Mouse (Mus musculus) hindbrain, embryonic 12.5 days (tissue): ENCODE data around the gene Sipa1l3. TPM values are rescaled to one million over a fixed set of nuclear protein-coding genes. Genes with fewer than 3 reads are reported as not detected.

Experiments used
- ATAC-seq: fragments of 200-750 bp; cut with Nextera tagmentation; 2 replicates; pipeline ENCODE4 v1.8.0; 2017; ENCODE audit warnings: moderate TSS enrichment; ENCODE audit not compliant: low FRiP score
- H3K27ac ChIP-seq: fragments of 300-500 bp; sonication (generic); 2 replicates; pipeline ENCODE4 v1.5.1; 2016; ENCODE audit warnings: mild to moderate bottlenecking
- H3K27me3 ChIP-seq: fragments of 300-500 bp; sonication (generic); 2 replicates; pipeline ENCODE4 v1.6.1; 2016; ENCODE audit warnings: mild to moderate bottlenecking
- H3K36me3 ChIP-seq: fragments of 300-500 bp; sonication (generic); 2 replicates; pipeline ENCODE4 v1.6.1; 2016; ENCODE audit warnings: mild to moderate bottlenecking
- H3K4me1 ChIP-seq: fragments of 300-500 bp; sonication (generic); 2 replicates; pipeline ENCODE4 v1.6.1; 2016
- H3K4me2 ChIP-seq: fragments of 300-500 bp; sonication (generic); replicated peaks from 2 replicates; pipeline ENCODE4 v1.6.1; 2016; ENCODE audit warnings: mild to moderate bottlenecking
- H3K4me3 ChIP-seq: fragments of 300-500 bp; sonication (generic); 2 replicates; pipeline ENCODE4 v1.5.1; 2016; ENCODE audit warnings: mild to moderate bottlenecking
- H3K9ac ChIP-seq: fragments of 300-500 bp; sonication (generic); 2 replicates; pipeline ENCODE4 v1.6.1; 2016; ENCODE audit warnings: mild to moderate bottlenecking, moderate library complexity
- H3K9me3 ChIP-seq: fragments of 300-500 bp; sonication (generic); replicated peaks from 2 replicates; pipeline ENCODE4 v1.6.1; 2016; ENCODE audit warnings: mild to moderate bottlenecking
- WGBS: fragments of 180-500 bp; shearing (Covaris S2); methylation state at CpG from one replicate; pipeline ENCODE4 v1.1.7; 2016; 5-methylcytosine and 5-hydroxymethylcytosine counted together
- polyA plus RNA-seq: library from polyadenylated mRNA; unstranded; fragments of >200 nt; fragmentation: Nextera tagmentation; extraction: Ambion mirVana; gene quantifications from 2 replicates; pipeline ENCODE4 v1.2.1, GENCODE M21; 2016

Sipa1l3 gene
- polyA plus RNA-seq, 1 experiment from 2014 or later = 15.9 TPM

GRCm38 (mm10) chr7:29503616-29504015 lies 14.8 kb downstream of the Sipa1l3 start:
- H3K9me3 ChIP-seq = no peaks in the 10 kb centered on the region
- no peaks in the 10 kb centered on the region for H3K27me3 ChIP-seq
- 65% methylated on average over 6 of the region's 6 CpGs for WGBS
- H3K27ac ChIP-seq = no peak overlapping the region
- no peak overlapping the region for H3K4me2 ChIP-seq
- H3K36me3 ChIP-seq = no peaks in the 10 kb centered on the region
- ATAC-seq = no peak
- H3K4me3 ChIP-seq = no peak overlapping the region
- H3K9ac ChIP-seq = no peak overlapping the region
- peaks cover 30% of the 10 kb centered on the region for H3K4me1 ChIP-seq

- Histone ChIP-seq H3K9ac (no peak overlapping the region), H3K4me3 (no peak overlapping the region), H3K36me3 (no peaks in the 10 kb centered on the region), H3K4me1 (peaks cover 41% of the 10 kb centered on the region), H3K27me3 (0 out of 2 replicates have a peak, but pooled peaks cover 3% of the 10 kb centered on the region), H3K27ac (no peak overlapping the region), H3K4me2 (no peak overlapping the region), H3K9me3 (no peaks in the 10 kb centered on the region)
- ATAC-seq = no peak
- 94% methylated on average over 9 of the region's 9 CpGs for WGBS
These were observed 17.2 kb downstream of the Sipa1l3 start for GRCm38 (mm10) chr7:29501214-29501613.

- no peak overlapping the region for H3K9ac ChIP-seq
- H3K27ac ChIP-seq = no peak overlapping the region
- no peak for ATAC-seq
- peaks cover 28% of the 10 kb centered on the region for H3K4me1 ChIP-seq
- H3K27me3 ChIP-seq = 0 out of 2 replicates have a peak, but pooled peaks cover 3% of the 10 kb centered on the region
- no peak overlapping the region for H3K4me2 ChIP-seq
- no peaks in the 10 kb centered on the region for H3K36me3 ChIP-seq
- H3K4me3 ChIP-seq = no peak overlapping the region
- WGBS = 81% methylated on average over 6 of the region's 6 CpGs
- no peaks in the 10 kb centered on the region for H3K9me3 ChIP-seq
These were observed 19.4 kb downstream of the Sipa1l3 start for GRCm38 (mm10) chr7:29499071-29499470.

GRCm38 (mm10) chr7:29496953-29497590 lies 21.4 kb downstream of the Sipa1l3 start:
- Histone ChIP-seq H3K9me3 (no peaks in the 10 kb centered on the region), H3K27ac (peak overlapping the region; percentile 60; the same call in 1 of the 2 replicates), H3K4me1 (peaks cover 21% of the 10 kb centered on the region), H3K9ac (no peak overlapping the region), H3K36me3 (no peaks in the 10 kb centered on the region), H3K4me2 (peak overlapping the region; percentile 8; the same call in 1 of the 2 replicates), H3K4me3 (no peak overlapping the region), H3K27me3 (0 out of 2 replicates have a peak, but pooled peaks cover 10% of the 10 kb centered on the region)
- peak; percentile 73 for ATAC-seq
- WGBS = 51% methylated on average over 10 of the region's 10 CpGs

- Histone ChIP-seq H3K27ac (peak overlapping the region; percentile 60; the same call in 1 of the 2 replicates), H3K36me3 (no peaks in the 10 kb centered on the region), H3K27me3 (peaks cover 16% of the 10 kb centered on the region), H3K9me3 (no peaks in the 10 kb centered on the region), H3K4me2 (peak overlapping the region; percentile 8; the same call in 1 of the 2 replicates), H3K4me1 (peaks cover 21% of the 10 kb centered on the region), H3K4me3 (no peak overlapping the region), H3K9ac (no peak overlapping the region)
- no peak for ATAC-seq
- WGBS = 38% methylated on average over 4 of the region's 4 CpGs
These were observed 22.1 kb downstream of the Sipa1l3 start for GRCm38 (mm10) chr7:29496332-29496731.

GRCm38 (mm10) chr7:29495880-29496279 lies 22.6 kb downstream of the Sipa1l3 start:
- Histone ChIP-seq H3K9ac (no peak overlapping the region), H3K36me3 (no peaks in the 10 kb centered on the region), H3K27ac (no peak overlapping the region; the same call in 1 of the 2 replicates), H3K4me3 (no peak overlapping the region), H3K4me1 (peaks cover 21% of the 10 kb centered on the region), H3K4me2 (no peak overlapping the region), H3K9me3 (no peaks in the 10 kb centered on the region), H3K27me3 (peaks cover 18% of the 10 kb centered on the region)
- WGBS = 52% methylated on average over 4 of the region's 4 CpGs
- ATAC-seq = no peak

- peaks cover 23% of the 10 kb centered on the region for H3K27me3 ChIP-seq
- H3K4me3 ChIP-seq = no peak overlapping the region
- no peak overlapping the region for H3K9ac ChIP-seq
- no peaks in the 10 kb centered on the region for H3K9me3 ChIP-seq
- H3K36me3 ChIP-seq = no peaks in the 10 kb centered on the region
- ATAC-seq = no peak
- H3K4me2 ChIP-seq = no peak overlapping the region
- H3K4me1 ChIP-seq = peaks cover 27% of the 10 kb centered on the region
- no peak overlapping the region for H3K27ac ChIP-seq
- WGBS = 89% methylated on average over 11 of the region's 11 CpGs
These were observed 23.6 kb downstream of the Sipa1l3 start for GRCm38 (mm10) chr7:29494854-29495253.

GRCm38 (mm10) chr7:29494015-29494414 lies 24.4 kb downstream of the Sipa1l3 start:
- Histone ChIP-seq H3K27me3 (peaks cover 23% of the 10 kb centered on the region), H3K9ac (no peak overlapping the region), H3K4me1 (peaks cover 33% of the 10 kb centered on the region), H3K4me2 (no peak overlapping the region), H3K9me3 (no peaks in the 10 kb centered on the region), H3K27ac (no peak overlapping the region), H3K4me3 (no peak overlapping the region), H3K36me3 (no peaks in the 10 kb centered on the region)
- 87% methylated on average over 5 of the region's 5 CpGs for WGBS
- ATAC-seq = no peak

GRCm38 (mm10) chr7:29492992-29493391 lies 25.4 kb downstream of the Sipa1l3 start:
- Histone ChIP-seq H3K36me3 (no peaks in the 10 kb centered on the region), H3K4me1 (peaks cover 38% of the 10 kb centered on the region)

GRCm38 (mm10) chr7:29491861-29492260 lies 26.6 kb downstream of the Sipa1l3 start:
- H3K9me3 ChIP-seq = no peaks in the 10 kb centered on the region
- peaks cover 33% of the 10 kb centered on the region for H3K4me1 ChIP-seq
- H3K9ac ChIP-seq = no peak overlapping the region
- H3K4me2 ChIP-seq = no peak overlapping the region
- WGBS = 76% methylated on average over 3 of the region's 3 CpGs
- ATAC-seq = no peak
- H3K27ac ChIP-seq = no peak overlapping the region
- H3K27me3 ChIP-seq = peaks cover 34% of the 10 kb centered on the region
- no peaks in the 10 kb centered on the region for H3K36me3 ChIP-seq
- no peak overlapping the region for H3K4me3 ChIP-seq

More at GRCm38 (mm10) chr7:29492992-29493391, 25.4 kb downstream of the Sipa1l3 start:
- no peak for ATAC-seq
- 89% methylated on average over 1 of the region's 1 CpGs for WGBS
- Histone ChIP-seq H3K9ac (no peak overlapping the region), H3K4me2 (no peak overlapping the region), H3K9me3 (no peaks in the 10 kb centered on the region), H3K4me3 (no peak overlapping the region), H3K27ac (no peak overlapping the region), H3K27me3 (peaks cover 27% of the 10 kb centered on the region)

GRCm38 (mm10) chr7:29491471-29491755 lies 27.0 kb downstream of the Sipa1l3 start:
- H3K4me1 ChIP-seq = peaks cover 28% of the 10 kb centered on the region
- H3K9me3 ChIP-seq = no peaks in the 10 kb centered on the region
- no peak overlapping the region for H3K27ac ChIP-seq
- H3K4me2 ChIP-seq = no peak overlapping the region
- H3K36me3 ChIP-seq = no peaks in the 10 kb centered on the region
- no peak overlapping the region for H3K4me3 ChIP-seq
- no peak for ATAC-seq
- no peak overlapping the region for H3K9ac ChIP-seq
- 72% methylated on average over 3 of the region's 3 CpGs for WGBS
- peaks cover 34% of the 10 kb centered on the region for H3K27me3 ChIP-seq

- Histone ChIP-seq H3K9me3 (no peaks in the 10 kb centered on the region), H3K27me3 (peaks cover 34% of the 10 kb centered on the region), H3K9ac (no peak overlapping the region), H3K4me2 (no peak overlapping the region), H3K27ac (no peak overlapping the region), H3K36me3 (no peaks in the 10 kb centered on the region), H3K4me1 (peaks cover 23% of the 10 kb centered on the region), H3K4me3 (no peak overlapping the region)
- ATAC-seq = no peak
- 83% methylated on average over 8 of the region's 8 CpGs for WGBS
These were observed 27.6 kb downstream of the Sipa1l3 start for GRCm38 (mm10) chr7:29490704-29491470.
